Mouse (Mus musculus): Measurements from ENCODE around the gene Eya2.
A peak's percentile ranks its signal among the peaks of the same experiment; 100 is the strongest.

Eya2 gene

DNA sequence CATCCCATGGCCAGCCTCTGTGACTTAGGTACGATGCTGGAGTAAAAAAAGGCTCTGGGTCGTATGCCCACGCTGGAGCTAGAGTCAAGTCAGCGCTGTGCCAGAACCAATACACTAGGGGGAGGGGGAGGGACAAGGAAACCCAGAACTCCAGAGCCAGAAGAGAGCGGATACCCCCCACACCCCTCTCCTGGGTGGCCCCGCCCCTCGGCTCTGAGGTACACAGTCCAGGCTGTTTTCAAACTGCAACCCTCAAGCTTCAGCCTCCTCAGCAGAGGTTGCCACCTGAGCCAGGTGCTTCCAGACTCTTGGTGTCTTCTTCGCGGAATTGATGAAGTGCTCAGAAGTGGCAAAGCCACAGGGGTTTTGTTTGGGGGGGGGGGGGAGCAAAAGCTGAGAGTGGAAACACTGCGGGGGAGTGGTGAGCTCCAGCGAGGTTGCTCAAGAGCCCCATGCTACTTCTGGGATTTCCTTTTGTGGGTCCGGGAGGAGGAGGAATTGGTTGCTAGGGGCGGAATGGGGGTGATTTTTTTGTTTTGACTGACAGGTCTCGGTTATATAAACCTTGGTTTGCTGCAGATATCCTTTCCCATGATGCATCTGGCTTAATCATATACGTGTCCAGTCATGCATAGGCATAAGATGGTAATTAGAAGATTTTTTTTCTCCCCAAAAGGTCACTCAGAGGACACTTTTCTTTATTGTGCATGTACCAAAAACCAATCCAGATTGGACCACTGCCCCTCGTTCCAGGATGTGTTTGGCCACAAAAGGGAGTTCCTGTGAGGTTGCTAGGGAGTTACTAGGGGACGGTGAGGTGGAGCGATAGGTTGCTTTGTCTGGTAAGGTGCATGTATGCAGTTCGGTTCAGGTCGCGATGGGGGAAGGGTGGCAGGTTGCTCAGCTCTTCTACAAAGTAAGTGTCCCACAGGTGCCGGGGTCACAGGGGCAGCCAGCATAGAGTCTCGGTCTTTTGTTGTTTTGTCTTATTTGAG is 122.6 kb downstream of the Eya2 start:
- no peak for DNase-seq

DNA sequence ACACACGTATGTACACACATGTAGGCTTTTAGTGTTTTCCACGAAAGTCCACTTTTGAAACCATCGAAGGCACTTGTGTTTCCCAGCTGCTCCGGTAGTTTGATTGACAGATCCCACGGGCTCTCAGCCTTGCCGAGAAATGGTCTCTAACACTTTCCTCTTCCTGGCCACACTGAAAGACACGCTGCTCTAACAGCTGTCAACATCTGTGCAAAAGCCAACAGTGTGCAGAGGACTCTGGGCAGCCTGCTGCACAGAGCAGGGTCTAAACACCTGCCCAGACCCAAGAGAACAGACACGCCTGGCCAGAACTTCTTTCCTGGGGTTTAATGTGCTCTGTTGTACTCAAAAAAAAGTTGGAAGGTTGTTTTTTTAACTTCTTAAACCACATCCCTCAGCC is 124.5 kb downstream of the Eya2 start:
- no peak for DNase-seq

GRCm38 (mm10) chr2:165721941-165722340 is 127.1 kb downstream of the Eya2 start:
- no peak for DNase-seq

GRCm38 (mm10) chr2:165732552-165733238 is 137.9 kb downstream of the Eya2 start:
- no peak for DNase-seq

DNA sequence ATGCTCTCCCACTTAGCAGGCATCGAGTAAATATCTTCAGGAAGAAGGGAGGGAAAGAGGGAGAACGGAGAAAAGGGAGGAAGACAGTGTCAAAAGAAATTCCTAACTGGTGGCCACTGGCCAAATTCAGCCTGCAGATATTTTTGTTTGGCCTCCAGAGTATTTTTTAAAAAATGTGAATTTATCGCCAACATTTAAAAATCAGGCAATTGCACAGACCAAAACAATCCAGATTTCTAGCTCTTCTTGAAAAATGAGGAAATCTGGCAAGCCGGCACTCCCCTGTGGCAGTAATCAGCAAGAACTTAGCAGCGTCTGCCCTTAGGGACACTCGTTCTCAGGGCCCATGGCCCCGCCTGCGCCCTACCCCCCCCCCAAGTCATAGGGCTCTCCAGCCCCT is 138.9 kb downstream of the Eya2 start:
- no peak for DNase-seq

DNA sequence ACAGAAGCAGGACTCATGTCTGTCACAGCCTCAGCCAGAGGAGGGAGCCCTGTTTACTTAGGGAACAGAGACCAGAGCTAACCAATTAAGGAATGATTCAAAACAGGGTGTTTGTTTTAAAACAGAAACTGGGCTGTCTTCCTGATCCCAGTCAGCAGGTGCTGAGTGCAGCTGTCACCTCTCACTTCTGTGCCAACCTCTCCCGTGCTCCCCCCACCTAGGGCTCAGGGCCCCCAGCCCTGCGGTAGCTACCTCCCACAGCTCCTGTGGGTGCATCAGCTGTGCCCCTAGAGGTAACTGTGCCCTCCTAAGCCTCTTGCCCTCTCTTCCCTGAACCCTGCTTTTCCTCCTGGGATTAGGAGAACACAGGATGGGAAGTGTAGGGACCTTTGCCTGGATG is 141.5 kb downstream of the Eya2 start:
- no peak for DNase-seq

DNA sequence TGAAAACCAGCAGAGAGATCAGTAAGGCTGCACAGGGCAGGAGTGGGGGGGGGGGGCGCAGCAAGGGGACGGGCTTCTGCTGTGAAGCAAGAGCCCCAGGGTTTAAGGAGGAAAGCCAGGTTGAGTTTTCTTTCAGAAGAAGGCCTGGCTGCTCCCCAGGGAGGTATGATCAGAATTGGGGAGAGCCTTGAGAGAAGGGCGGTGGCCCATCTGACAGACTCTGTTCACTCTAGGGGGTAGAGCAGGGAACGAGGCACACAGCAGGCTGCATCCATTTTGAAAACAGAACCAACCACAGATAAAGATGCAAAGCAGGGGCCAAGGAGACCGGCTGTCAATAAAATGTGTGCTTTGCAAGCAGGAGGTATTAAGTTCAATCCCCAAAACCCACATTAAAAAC is 145.5 kb downstream of the Eya2 start:
- DNase-seq, result no peak

DNA sequence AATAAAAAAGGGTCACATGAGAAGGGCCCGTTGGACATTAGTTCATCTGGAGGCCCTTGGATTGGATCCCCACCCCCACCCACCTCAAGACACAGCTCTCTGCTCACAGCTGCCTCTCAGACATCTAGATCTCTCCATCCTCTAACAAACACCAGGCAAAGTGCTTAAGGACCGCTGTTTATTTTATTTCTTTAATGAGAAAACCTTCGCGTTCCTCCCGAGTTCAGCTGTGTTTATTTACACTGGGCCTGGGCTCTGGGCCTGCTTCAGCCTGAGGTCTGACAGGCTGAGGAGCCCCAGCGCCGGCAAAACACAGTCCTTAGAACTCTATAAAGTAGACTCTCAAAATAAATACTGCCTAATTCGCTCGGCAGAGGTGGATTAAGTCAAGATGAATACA is 146.2 kb downstream of the Eya2 start:
- no peak for DNase-seq

GRCm38 (mm10) chr2:165741526-165742050 is 146.8 kb downstream of the Eya2 start:
- DNase-seq, result no peak

- DNase-seq, result no peak
Measured at GRCm38 (mm10) chr2:165742210-165742786, 147.5 kb downstream of the Eya2 start.

DNA sequence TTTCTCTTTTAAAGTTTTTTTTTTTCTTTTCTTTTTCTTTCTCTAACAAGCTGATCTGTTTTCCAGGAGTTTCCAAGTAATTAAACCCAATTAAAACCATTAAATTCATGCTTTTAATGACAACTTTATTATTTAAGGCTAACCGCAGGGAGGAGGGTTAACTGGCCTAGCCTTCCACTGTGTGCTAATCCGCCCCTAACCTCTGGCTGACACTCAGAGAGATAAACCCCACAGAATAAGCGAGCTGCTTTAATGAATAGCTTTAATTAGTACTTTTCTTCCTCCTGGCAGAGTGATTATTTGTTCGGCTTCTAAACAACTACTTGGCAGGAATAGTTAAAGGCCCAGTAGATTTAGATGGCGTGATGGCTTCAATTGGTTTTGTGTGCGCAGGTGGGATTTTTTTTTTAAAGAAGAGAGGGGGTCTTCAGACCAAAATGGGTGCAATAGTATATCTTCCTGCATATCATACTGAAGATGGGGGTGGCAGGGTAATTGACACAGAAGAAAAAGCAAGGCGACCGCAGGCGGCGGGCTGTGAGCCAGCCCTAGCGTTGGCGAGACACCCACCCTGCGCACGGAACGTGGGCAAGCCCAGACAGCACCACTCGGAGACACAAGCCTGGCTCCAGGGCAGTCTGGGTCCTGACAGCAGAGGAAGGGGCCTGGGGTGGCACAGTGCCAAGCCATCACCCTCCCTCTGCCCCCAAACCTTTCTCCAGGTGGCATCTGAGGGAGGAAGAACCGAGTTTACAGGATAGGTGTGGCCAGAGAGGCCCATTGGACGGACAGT is 150.7 kb downstream of the Eya2 start:
- peak; percentile 31 for DNase-seq

GRCm38 (mm10) chr2:165747975-165748374 is 153.1 kb downstream of the Eya2 start:
- DNase-seq, result no peak

- DNase-seq, result no peak
Measured at GRCm38 (mm10) chr2:165748426-165748825, 153.6 kb downstream of the Eya2 start.

DNA sequence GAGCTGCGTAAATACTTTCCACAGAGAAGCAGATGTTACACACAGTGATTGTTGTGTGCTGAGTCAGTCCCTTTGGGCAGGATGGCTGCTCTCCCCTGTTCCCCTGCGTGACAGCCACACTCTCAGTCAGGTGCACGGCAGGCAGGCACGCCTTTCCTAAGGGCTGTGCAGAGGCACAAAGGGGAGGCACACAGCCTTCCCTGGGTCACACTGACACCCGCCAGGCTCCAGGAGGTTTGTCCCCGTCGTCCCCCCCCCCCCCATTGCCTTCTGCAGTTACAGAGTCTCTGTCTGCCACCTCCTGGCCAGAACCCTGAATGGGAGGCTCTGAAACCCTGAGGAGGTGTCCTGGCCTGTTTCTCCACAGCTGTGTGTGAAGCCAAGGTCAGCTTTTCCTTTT is 156.2 kb downstream of the Eya2 start:
- DNase-seq, result no peak

- DNase-seq, result no peak
Measured at GRCm38 (mm10) chr2:165752704-165753103, 157.9 kb downstream of the Eya2 start.

DNA sequence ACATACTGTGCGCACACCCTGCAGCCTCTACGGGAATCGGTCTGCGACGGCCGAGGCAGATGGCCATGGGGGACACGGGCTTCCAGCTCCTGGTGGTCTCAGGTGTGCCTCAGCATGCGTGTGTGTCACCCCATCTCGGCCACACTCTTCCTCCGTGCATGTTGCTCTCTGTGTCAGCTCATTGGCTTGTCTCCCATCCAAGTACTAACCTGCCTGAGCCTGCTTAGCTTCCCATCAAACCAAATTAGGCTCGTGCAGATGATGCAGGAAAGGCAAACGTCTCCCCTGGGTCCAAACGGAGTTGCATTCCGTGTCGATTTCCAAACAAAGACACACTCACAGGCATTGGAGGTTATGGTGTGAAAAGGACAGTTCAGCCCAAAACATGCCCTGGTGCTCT is 163.0 kb downstream of the Eya2 start:
- DNase-seq, result no peak

- DNase-seq, result no peak
Measured at GRCm38 (mm10) chr2:165758534-165758933, 163.7 kb downstream of the Eya2 start.

DNA sequence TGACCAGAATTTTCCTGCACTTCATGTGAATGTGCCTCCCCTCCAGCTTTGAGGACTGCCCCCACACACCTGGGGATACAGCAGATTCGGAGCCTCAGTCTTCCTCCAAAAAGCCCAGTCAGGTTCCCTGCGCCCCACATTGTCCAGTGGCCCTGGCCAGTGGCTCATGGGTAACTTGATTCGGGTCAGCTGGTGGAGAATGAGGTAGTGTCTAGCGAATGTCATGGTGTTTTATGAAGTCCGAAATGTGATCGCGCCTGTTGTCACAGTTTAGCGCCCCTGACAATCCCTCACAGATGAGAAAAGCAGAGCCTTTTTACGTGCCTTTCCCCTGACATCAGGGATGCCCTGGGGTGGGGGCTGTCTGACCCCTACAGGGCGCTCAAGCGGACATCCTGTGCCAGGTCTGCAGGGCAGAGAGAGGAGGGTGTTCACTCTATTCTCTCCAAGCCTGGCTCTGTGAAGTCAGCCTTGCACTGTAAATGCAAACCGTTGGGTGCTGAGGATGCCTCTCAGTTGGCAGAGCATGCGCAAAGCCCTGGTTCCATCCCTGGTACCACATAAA is 164.7 kb downstream of the Eya2 start:
- no peak for DNase-seq

DNA sequence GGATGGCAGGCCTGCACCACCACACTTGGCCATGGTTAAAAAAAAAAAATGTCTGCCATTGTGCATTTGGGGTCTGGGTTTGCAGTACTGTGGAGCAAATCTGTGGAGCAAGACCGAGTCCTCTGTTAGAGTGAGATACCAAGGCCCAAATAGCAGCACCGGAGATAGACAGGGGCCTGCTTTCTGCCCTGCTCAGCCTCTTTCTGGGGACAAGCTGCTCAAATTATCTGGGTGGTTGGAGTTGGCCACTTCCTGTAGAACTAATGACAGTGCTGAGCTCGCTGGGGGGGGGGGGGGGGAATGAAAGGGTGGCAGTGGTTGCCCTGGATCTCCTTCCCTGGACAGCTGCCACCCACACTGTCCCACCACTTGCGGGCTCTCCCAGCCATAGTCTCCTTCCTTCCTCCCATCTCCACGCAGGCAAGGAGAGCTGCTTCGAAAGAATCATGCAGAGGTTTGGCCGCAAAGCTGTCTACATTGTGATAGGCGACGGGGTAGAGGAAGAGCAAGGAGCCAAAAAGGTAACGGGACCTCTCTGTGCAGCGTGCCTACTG is 174.1 kb downstream of the Eya2 start:
- DNase-seq, result no peak

DNA sequence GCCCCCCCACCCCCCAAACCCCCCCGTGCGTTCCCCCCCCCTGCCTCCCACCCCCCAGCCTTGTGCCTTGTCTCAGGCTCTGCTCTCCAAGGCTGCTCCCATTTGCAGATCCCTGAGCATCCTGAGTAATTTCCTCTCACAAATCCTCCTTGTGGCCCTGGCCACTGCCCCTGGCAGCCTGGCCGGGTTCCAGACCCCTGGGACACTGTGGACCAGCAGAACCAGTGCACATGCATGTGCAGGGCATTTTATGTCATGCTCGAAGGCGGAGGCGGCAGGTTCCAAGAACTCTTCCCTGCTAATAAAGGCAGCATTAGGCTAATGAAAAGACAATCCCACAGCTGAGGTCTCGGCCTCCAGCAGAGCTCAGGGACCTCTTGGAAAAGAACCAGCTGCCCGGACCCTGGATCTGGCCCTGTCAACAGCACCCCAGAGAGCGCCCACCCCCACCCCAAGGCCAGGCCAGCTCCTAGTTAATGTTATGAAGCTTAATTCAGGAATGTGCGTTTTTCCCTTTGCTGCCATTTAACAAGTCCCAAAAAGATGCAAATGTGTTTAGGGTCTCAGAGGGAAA is 174.6 kb downstream of the Eya2 start:
- DNase-seq, result peak; percentile 30

GRCm38 (mm10) chr2:165778927-165779326 is 184.1 kb downstream of the Eya2 start:
- peak; percentile 72 for DNase-seq

DNA sequence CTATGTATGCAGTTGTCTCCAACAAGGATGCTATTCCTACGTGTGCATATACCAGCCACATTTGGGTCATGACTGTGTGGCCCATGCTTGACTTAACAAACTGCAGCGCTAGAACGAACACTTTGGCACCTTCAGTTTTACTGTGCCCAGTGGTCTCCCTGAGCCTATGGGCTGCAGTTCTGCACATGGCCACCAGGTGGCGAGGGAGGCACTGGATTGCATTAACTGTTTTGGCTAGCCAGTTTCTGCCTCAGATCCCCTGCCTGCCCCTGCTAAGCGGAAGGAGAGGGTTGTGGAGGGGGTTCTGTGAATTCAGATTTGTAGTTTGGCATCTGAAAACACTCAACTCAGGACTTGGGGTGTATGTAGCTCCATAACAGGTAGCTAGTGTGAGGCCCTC is 187.5 kb downstream of the Eya2 start:
- peak; percentile 90 for DNase-seq
